Mouse (Mus musculus) leukemia stem cell, adult 10-12 weeks (primary cell): ENCODE data around the gene Cnp. TPM values are rescaled to one million over a fixed set of nuclear protein-coding genes. Genes with fewer than 3 reads are reported as not detected.

ENCODE experiments used
- polyA plus RNA-seq: library from polyadenylated mRNA; stranded (reverse); fragments of >175 nt; gene quantifications from 2 replicates; pipeline ENCODE4 v1.2.3, GENCODE M21; 2012; ENCODE audit warnings: low replicate concordance

Gene Cnp
- 26.2 and 47.0 TPM in 2 replicates for polyA plus RNA-seq

GRCm38 (mm10) chr11:100574708-100575483 lies at the start of gene Cnp:
Cnp (plus strand) TSS chr11:100574904.

GRCm38 (mm10) chr11:100527458-100528374 lies 47.0 kb upstream of the Cnp start, which contains the start of gene Acly:
Acly (minus strand) TSS chr11:100528000.

GRCm38 (mm10) chr11:100544832-100545745 lies 29.6 kb upstream of the Cnp start, which contains the start of gene Ttc25:
Ttc25 (plus strand) TSS chr11:100545607.

GRCm38 (mm10) chr11:100618761-100619484 lies 44.2 kb downstream of the Cnp start, which contains the start of gene Nkiras2:
Nkiras2 (plus strand) TSS chr11:100619244.

GRCm38 (mm10) chr11:100619982-100620381 lies 45.3 kb downstream of the Cnp start, which contains the start of gene Dnajc7:
Dnajc7 (minus strand) TSS chr11:100620168.

Other genes with a start within 250 kb of the Cnp start
- not detected in 2 replicates for gene Gast, start 240.5 kb upstream of the Cnp start, polyA plus RNA-seq
- gene Hap1, start 218.8 kb upstream of the Cnp start, polyA plus RNA-seq, result 3.3 and 4.1 TPM in 2 replicates
- 24.0 and 30.2 TPM in 2 replicates for gene Jup, start 177.1 kb upstream of the Cnp start, polyA plus RNA-seq
- gene P3h4, start 160.1 kb upstream of the Cnp start, polyA plus RNA-seq, result 0.80 and 1.4 TPM in 2 replicates
- 3.6 and 3.7 TPM in 2 replicates for gene Fkbp10, start 159.2 kb upstream of the Cnp start, polyA plus RNA-seq
- 58.2 and 66.2 TPM in 2 replicates for gene Nt5c3b, start 133.1 kb upstream of the Cnp start, polyA plus RNA-seq
- gene Klhl10, start 133.0 kb upstream of the Cnp start, polyA plus RNA-seq, result not detected in 2 replicates
- 2.6 and 3.0 TPM in 2 replicates for gene Klhl11, start 102.2 kb upstream of the Cnp start, polyA plus RNA-seq
- gene Acly, start 46.9 kb upstream of the Cnp start, polyA plus RNA-seq, result 4.5 and 57.8 TPM in 2 replicates
- gene Ttc25, start 29.3 kb upstream of the Cnp start, polyA plus RNA-seq, result not detected in 2 replicates
- gene Nkiras2, start 44.3 kb downstream of the Cnp start, polyA plus RNA-seq, result 15.7 and 34.6 TPM in 2 replicates
- 21.8 and 31.1 TPM in 2 replicates for gene Dnajc7, start 45.3 kb downstream of the Cnp start, polyA plus RNA-seq
- gene Zfp385c, start 117.6 kb downstream of the Cnp start, polyA plus RNA-seq, result not detected in 2 replicates
- 28.8 and 34.9 TPM in 2 replicates for gene Dhx58, start 129.4 kb downstream of the Cnp start, polyA plus RNA-seq
- 93.8 and 113 TPM in 2 replicates for gene Kat2a, start 137.6 kb downstream of the Cnp start, polyA plus RNA-seq
- gene Hspb9, start 138.9 kb downstream of the Cnp start, polyA plus RNA-seq, result 0.71 TPM in 1 of 2 replicates, not detected in the other
- gene Rab5c, start 163.3 kb downstream of the Cnp start, polyA plus RNA-seq, result 394 and 541 TPM in 2 replicates
- gene Kcnh4, start 185.0 kb downstream of the Cnp start, polyA plus RNA-seq, result 0.09 and 0.55 TPM in 2 replicates
- not detected in 2 replicates for gene Hcrt, start 188.0 kb downstream of the Cnp start, polyA plus RNA-seq
- 6.6 and 9.5 TPM in 2 replicates for gene Ghdc, start 196.1 kb downstream of the Cnp start, polyA plus RNA-seq